Mouse (Mus musculus) Patski (cell line): Measurements from ENCODE around the gene Met. TPM values are rescaled to one million over a fixed set of nuclear protein-coding genes. Genes with fewer than 3 reads are reported as not detected.

Experiments used
- ATAC-seq: fragments of 100-300 bp; one replicate; pipeline ENCODE4 v1.8.0; 2021
- CTCF ChIA-PET: fragments of 350-600 bp; sonication (Branson Sonifier 250); formaldehyde crosslinking; loops from one replicate; lab custom pipeline; 2022; ENCODE audit warnings: inconsistent platforms; lab: Charles Lee
- POLR2A ChIA-PET: fragments of 350-600 bp; sonication (Branson Sonifier 250); formaldehyde crosslinking; loops from one replicate; lab custom pipeline; 2022; ENCODE audit warnings: antibody characterized with exemption, inconsistent platforms; lab: Charles Lee
- DNase-seq: peaks from one replicate; pipeline ENCODE4 v3.0.0-alpha.2; 2011; ENCODE audit warnings: low read depth, low spot score
- H3K27me3 ChIP-seq: fragments of 371-371 bp; one replicate; pipeline ENCODE4 v1.5.1; 2021
- CTCF ChIP-seq: fragments of 100-300 bp; IDR thresholded peaks from one replicate; pipeline ENCODE4 v1.5.1; 2021
- in situ Hi-C: fragments of 300-500 bp; cut with MboI; formaldehyde crosslinking; loops from 3 replicates; pipeline ENCODE4 v1.11.1; 2018; ENCODE audit warnings: low pct_unique_long_range_greater_than_20kb, mixed read lengths
- polyA plus RNA-seq: library from polyadenylated mRNA; unstranded; gene quantifications from one replicate; pipeline ENCODE4 v1.2.3, GENCODE M21; 2021

Gene Met
- polyA plus RNA-seq, 1 experiment from 2014 or later: 128 TPM

DNA sequence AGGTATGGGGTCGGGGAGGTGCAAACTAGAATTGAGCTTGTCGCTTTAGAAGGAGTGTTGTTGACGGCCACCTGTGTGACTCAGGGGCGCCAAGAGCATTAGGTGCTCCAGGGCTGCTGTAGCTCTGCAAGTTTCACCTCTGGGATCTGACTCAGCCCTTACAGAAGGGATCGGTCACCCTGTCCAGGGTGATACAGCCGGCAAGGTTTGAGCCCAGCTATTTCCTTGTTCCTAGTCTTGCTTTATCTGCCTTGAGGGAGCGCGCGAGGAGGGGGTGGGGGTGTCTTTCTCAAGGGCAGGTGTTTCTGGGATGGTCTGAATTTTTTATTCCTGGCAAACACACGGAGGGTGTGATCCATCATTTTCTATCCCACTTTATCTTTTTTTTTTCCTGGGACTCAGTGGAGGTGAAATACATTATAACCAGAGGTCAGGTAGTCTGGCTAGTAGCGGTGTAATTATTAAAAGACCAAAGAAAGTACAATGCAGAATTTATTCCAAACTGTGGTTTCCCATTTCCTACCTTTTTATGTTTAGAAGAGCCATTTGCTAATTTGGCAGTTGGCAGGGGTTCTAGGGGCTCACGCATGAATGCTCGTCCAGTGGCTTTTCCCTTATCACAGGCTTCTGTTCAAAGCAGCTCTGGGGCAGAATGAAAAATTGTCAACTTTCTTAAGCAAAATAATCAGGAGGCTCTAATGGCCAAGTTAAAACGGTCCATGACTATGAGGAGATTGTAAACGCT lies 853 bp downstream of the Met start:
- H3K27me3 ChIP-seq: no peaks in the 10 kb centered on the region
- peak; percentile 81 for ATAC-seq
- in situ Hi-C loops: loop anchor here (5.0 to 10.0 kb wide), 2 partner anchors 90 to 357 kb away; no protein-coding TSS in a partner anchor
- ChIA-PET POLR2A (interaction anchor here (0.6 to 1.4 kb wide), 9 partner anchors 19 to 245 kb away, joined by 3 to 4 read pairs (median 3); no protein-coding TSS in a partner anchor), CTCF (interaction anchor here (0.7 to 2.4 kb wide), 9 partner anchors 20 to 252 kb away, joined by 3 to 9 read pairs (median 5); no protein-coding TSS in a partner anchor)
- TF ChIP-seq CTCF: no peak
- no peak for DNase-seq

DNA sequence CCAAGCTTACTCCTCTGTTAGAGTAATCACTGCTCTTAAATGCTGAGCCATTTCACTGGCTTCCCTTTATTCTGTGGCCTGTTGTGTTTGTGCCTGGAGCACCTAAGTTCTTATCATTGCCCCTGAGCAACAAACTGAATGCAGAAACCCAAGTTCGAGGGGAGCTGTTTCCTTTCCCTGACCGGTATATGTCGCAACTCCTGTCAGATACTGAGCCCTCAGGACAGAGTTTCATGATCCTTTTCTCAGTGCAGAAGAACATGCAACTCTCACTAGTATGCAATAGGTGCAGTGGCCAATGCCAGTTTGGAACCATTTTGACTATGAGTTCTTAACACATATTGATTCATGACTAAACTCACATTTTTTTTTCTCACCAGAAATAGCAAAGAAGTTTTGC lies 2.9 kb downstream of the Met start:
- TF ChIP-seq CTCF: no peak
- ChIA-PET POLR2A (interaction anchor here (0.8 to 1.6 kb wide), 4 partner anchors 10 to 83 kb away, joined by 3 to 4 read pairs (median 4); no protein-coding TSS in a partner anchor), CTCF (interaction anchor here (0.8 to 2.4 kb wide), 6 partner anchors 9 to 123 kb away, joined by 3 to 9 read pairs (median 4); no protein-coding TSS in a partner anchor)
- no peaks in the 10 kb centered on the region for H3K27me3 ChIP-seq
- no peak for ATAC-seq
- DNase-seq: no peak
- in situ Hi-C loops: loop anchor here (5.0 to 10.0 kb wide), 2 partner anchors 88 to 359 kb away; no protein-coding TSS in a partner anchor

DNA sequence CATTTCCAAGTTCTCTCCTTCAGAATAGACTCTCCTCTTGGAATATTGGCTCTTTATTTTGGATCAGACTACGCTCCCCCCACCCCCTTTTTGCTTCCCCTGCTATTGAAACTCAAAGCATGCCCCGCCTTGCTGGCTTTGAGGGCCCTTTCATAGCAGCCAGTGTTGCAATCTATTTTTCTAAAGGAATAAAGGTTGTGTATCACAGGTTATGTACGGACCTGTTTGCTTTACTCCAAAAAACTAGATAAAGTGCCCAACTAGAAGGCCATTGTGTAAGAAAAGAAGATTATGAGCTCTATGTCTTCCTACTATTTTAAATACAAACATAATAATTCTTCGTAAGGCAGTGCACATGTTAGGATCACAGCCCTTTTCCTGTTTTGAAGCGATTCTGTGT lies 5.4 kb downstream of the Met start:
- in situ Hi-C loops: loop anchor here (5.0 to 10.0 kb wide), 2 partner anchors 86 to 362 kb away; no protein-coding TSS in a partner anchor
- ChIA-PET POLR2A (no interaction called here), CTCF (no interaction called here)
- no peak for TF ChIP-seq CTCF
- DNase-seq (no peak), ATAC-seq (no peak)
- H3K27me3 ChIP-seq: no peaks in the 10 kb centered on the region

DNA sequence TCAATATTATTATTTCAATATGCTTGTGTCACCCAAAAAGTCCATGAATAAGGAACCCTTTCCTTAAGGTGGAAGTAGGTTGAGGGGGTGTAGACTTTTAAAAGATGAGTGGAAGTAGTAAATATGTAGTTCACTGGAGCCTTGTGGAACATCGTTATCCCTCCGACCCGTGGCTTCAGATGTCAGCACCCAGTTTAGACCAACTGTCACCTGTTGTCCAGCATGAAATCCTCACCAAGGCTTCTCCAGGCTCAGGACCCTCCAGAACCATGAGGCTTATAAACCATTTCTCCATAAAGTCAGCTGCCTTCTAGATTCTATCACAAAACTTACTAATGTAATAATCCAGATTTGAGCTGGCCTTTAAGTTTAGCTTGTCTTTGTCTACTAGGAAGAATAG lies 9.5 kb downstream of the Met start:
- no peaks in the 10 kb centered on the region for H3K27me3 ChIP-seq
- POLR2A ChIA-PET: interaction anchor here (1.0 kb wide), 2 partner anchors 9 to 19 kb away, joined by 4 read pairs; no protein-coding TSS in a partner anchor
- no peak for TF ChIP-seq CTCF
- ATAC-seq: no peak
- DNase-seq: no peak
- in situ Hi-C loops: no loop called here
- CTCF ChIA-PET: interaction anchor here (1.3 to 1.4 kb wide), 2 partner anchors 50 to 114 kb away, joined by 3 to 4 read pairs; no protein-coding TSS in a partner anchor

DNA sequence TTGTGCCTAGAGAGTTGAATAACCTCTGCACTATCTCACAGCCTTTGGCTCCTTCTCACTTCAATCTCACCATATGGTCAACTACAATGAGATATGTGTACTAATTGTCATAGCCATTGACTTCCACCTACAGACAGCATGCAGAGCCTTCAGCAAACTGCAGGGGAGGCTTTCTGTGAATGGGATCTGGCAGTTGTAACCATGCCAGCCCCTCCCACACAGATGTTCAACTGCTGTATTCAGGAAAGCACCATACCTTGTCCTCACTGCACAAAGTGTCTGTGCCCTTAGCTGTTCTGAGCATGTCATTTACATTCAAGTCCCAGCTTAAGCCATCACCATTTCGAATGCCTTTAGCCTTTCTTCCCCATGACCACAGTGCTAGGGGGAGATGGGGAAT lies 14.2 kb downstream of the Met start:
- in situ Hi-C loops: no loop called here
- no peak for ATAC-seq
- DNase-seq: no peak
- no peaks in the 10 kb centered on the region for H3K27me3 ChIP-seq
- CTCF ChIA-PET: interaction anchor here (1.0 to 1.6 kb wide), 2 partner anchors 10 to 11 kb away, joined by 4 read pairs; no protein-coding TSS in a partner anchor
- no peak for TF ChIP-seq CTCF
- POLR2A ChIA-PET: no interaction called here

DNA sequence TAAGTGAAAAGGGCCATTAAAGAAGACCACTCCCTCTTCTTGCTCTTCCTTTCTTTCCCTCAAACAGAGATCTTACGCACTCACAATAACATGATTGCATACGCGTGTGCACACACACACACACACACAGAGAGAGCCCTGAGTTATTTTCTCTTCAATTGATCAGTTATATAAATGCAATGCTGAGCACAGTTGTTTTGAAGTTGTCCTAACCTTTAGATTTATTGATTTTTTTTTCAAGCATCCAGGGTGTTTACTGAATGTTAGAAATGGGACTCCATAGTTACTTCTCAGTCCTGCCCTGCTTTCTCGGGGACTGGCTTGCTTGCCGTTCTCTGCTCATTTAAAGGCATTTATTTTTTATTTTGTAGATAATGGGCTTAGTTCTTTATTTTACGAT lies 14.7 kb downstream of the Met start:
- in situ Hi-C loops: no loop called here

DNA sequence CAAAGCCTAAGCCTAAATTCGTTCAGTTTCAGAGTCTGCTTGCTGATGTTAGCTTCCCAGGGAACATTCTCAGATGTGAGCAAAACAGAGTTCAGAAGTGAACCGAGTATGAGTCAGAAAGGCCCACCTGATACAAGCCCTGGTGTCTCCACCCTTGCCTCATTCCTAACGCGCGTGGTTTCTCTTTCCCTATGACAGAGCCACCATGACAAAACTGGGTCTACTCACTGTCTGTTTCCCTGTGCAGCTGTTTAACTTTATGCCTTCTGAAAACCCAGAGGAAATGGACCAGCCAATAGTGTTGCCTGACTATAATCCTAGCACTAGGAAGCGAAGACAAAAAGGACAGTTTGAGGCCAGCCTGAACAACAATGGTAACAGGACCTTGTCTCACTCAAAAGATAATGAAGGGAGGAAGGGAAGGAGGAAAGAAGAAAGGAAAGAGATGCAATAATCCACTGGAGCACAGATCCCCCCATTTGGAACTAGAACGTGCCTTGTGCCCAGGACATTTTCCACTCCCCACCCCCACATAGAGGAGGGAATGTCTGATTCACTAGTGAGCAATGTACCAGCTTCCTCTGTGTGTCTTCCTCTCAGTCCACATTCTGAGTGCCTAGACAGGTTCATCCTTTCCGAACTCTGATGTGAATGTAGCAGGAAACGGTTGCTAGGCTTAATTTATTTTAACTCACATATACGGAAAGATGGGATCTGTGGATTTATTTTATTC lies 15.4 kb downstream of the Met start:
- ATAC-seq: peak; percentile 47
- no peaks in the 10 kb centered on the region for H3K27me3 ChIP-seq
- ChIA-PET CTCF (interaction anchor here (0.7 to 1.0 kb wide), 2 partner anchors 12 to 17 kb away, joined by 3 to 4 read pairs; no protein-coding TSS in a partner anchor), POLR2A (interaction anchor here (1.2 kb wide), 1 partner anchor 13 kb away, joined by 4 read pairs; no protein-coding TSS in a partner anchor)
- in situ Hi-C loops: no loop called here
- DNase-seq: no peak
- no peak for TF ChIP-seq CTCF

More for the DNA sequence above, 14.7 kb downstream of the Met start:
- DNase-seq (no peak), ATAC-seq (no peak)
- CTCF ChIA-PET: interaction anchor here (0.7 to 1.0 kb wide), 2 partner anchors 12 to 16 kb away, joined by 3 to 4 read pairs; no protein-coding TSS in a partner anchor
- no peaks in the 10 kb centered on the region for H3K27me3 ChIP-seq
- POLR2A ChIA-PET: interaction anchor here (1.2 kb wide), 1 partner anchor 12 kb away, joined by 4 read pairs; no protein-coding TSS in a partner anchor
- no peak for TF ChIP-seq CTCF

DNA sequence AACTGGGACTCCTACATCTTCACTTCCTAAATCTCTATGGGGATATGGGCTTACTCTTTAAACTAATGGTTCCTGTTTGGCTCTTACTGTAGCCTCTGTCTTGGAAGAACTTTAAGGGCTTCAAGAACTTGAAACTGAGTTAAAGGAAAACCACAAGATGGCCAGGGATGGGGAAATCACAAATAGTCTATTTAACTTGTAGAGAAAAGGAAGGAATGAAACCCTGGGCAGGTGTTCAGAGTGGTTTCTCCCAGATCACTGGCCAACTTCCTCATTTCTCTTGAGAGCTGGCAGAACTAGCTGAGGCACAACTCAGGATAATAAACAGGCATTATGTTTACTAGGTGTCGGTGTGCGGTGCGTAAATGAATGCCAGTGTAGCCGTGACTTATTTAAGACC lies 17.5 kb downstream of the Met start:
- ChIA-PET POLR2A (interaction anchor here (1.2 kb wide), 1 partner anchor 50 kb away, joined by 3 read pairs; no protein-coding TSS in a partner anchor), CTCF (interaction anchor here (1.3 to 2.3 kb wide), 4 partner anchors 9 to 19 kb away, joined by 3 to 8 read pairs (median 4); no protein-coding TSS in a partner anchor)
- H3K27me3 ChIP-seq: no peaks in the 10 kb centered on the region
- ATAC-seq: no peak
- no peak for DNase-seq
- TF ChIP-seq CTCF: no peak
- in situ Hi-C loops: loop anchor here (5.0 kb wide), 1 partner anchor 76 kb away; no protein-coding TSS in a partner anchor

DNA sequence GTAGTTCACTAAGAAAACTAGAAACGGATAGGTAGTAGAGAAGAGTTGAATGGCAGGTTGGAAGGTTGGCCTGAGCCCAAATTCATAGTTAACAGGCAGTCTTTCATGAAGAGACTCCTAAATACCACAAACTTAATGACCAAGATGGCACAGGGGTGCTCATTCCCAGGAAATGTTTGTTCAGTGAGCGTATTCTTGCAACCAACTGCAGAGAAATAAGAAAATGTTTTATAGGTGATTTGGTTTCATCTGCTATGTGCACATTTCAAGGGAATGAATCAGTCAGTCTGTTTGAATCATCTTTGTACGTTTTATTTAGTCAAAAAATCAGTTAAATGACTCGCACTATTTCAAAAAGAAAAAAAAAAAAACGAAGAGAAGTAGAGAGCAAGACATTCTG lies 21.6 kb downstream of the Met start:
- TF ChIP-seq CTCF: no peak
- peak; percentile 97 for ATAC-seq
- POLR2A ChIA-PET: interaction anchor here (0.8 kb wide), 1 partner anchor 20 kb away, joined by 3 read pairs; no protein-coding TSS in a partner anchor
- in situ Hi-C loops: no loop called here
- peak; percentile 66 for DNase-seq
- CTCF ChIA-PET: interaction anchor here (0.7 to 1.6 kb wide), 5 partner anchors 17 to 64 kb away, joined by 3 to 5 read pairs (median 4); no protein-coding TSS in a partner anchor
- no peaks in the 10 kb centered on the region for H3K27me3 ChIP-seq
